Mouse (Mus musculus): ENCODE data around the gene Anapc16.

- TF ChIP-seq CTCF (IDR thresholded peaks at IDR 0.05; ENCODE audit: low read depth) (peak; percentile 36), EP300 (optimal IDR thresholded peaks at IDR 0.05) (no peak)
Measured at GRCm38 (mm10) chr10:60019299-60019698, 16.4 kb upstream of the Anapc16 start.

Data from stomach, postnatal 0 days (tissue).